Mouse (Mus musculus): ENCODE measurements around the gene Col8a2. TPM values are rescaled to one million over a fixed set of nuclear protein-coding genes. Genes with fewer than 3 reads are reported as not detected.

The Col8a2 gene
- polyA plus RNA-seq, 1 experiment from 2014 or later: 8.1 TPM

DNA sequence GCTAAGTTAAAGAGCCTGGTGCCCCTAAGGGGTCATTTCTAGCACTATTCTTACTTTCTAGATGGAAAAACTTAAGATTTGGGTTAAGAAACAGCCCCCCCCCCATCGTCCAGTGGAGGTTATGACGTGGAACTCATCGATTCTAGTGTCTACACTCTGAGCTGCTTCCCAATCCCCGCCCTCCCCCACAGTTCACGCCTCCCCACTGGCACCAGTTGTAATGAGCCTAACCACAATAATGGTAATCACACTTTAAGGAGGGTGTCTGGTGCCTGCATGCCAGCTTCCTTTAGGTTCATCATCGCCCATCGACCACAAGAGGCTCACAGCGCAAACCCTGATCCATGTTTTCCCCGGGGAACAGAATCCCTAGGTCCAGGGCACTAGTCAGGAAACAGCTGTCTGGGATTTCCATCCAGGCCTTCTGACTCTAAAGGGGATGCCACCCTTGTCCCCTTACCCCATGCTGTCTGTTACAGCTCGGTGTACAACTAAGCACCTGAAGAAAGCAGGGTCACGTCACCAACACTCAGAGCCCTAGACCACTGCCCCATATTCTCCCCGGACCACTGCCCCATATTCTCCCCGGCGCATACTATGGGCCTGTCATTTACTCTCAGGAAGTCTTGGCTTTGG lies 32.8 kb upstream of the Col8a2 start:
- Histone ChIP-seq H3K9ac (peak overlapping the region; percentile 99), H3K9me3 (no peaks in the 10 kb centered on the region), H3K4me2 (peak overlapping the region; percentile 97), H3K27me3 (no peaks in the 10 kb centered on the region), H3K36me3 (no peaks in the 10 kb centered on the region), H3K4me1 (replicated peaks) (peaks cover 74% of the 10 kb centered on the region), H3K4me3 (peak overlapping the region; percentile 86), H3K27ac (replicated peaks) (no peak overlapping the region)
- no peak for ATAC-seq (ENCODE audit: low FRiP score, low read depth)
- 67% methylated on average over 14 of the region's 14 CpGs for WGBS

DNA sequence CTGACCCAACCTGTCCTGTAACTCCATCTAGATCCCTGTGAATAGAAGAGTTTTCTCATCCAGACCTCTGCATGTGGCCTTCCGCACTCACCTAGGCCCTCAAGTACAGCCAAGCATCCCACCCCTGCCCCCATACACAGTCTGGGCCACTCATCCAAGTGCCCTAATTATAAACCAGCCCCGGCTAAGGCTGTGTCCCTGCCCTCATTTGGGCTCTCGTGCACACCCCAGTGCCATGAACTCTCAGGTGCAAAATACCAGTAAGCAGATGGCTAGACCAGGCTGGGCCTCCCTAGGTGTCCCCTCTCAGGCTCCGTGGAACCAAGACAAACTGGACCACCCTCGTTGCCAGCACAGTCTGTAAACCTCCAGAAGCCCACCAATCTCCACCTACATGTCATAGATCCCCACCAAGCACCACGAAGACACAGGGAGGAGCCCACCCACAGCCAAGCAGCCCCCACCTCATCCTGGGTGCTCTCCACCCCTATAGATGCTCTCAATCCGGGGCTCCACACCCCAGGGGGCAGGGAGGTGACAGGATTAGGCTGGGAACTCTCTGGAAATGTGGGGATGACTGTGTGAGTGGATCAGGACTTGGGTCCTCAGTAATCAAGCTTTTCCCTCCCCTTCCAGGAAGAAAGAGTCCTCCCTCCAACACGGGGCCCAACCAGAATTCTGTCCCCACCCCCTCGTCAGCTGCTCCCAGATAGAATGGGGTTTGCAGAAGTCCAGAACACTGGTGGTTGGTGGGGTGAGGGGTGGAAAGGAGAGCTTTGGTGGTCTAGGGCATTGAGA lies 32.1 kb upstream of the Col8a2 start:
- H3K4me3 ChIP-seq: peak overlapping the region; percentile 86
- peak overlapping the region; percentile 97 for H3K4me2 ChIP-seq
- H3K27me3 ChIP-seq: no peaks in the 10 kb centered on the region
- H3K9me3 ChIP-seq: no peaks in the 10 kb centered on the region
- peak; percentile 8; the same call in 1 of the 2 replicates for ATAC-seq (ENCODE audit: low FRiP score, low read depth)
- H3K9ac ChIP-seq: peak overlapping the region; percentile 99
- H3K4me1 ChIP-seq (replicated peaks): peaks cover 74% of the 10 kb centered on the region
- WGBS: 14% methylated on average over 9 of the region's 9 CpGs
- H3K36me3 ChIP-seq: no peaks in the 10 kb centered on the region
- peak overlapping the region; percentile 97 for H3K27ac ChIP-seq (replicated peaks)

- peak overlapping the region; percentile 97 for H3K4me2 ChIP-seq
- ATAC-seq (ENCODE audit: low FRiP score, low read depth): peak; percentile 39; the same call in 1 of the 2 replicates
- H3K9me3 ChIP-seq: no peaks in the 10 kb centered on the region
- peak overlapping the region; percentile 86 for H3K4me3 ChIP-seq
- no peaks in the 10 kb centered on the region for H3K27me3 ChIP-seq
- peak overlapping the region; percentile 97 for H3K27ac ChIP-seq (replicated peaks)
- H3K4me1 ChIP-seq (replicated peaks): peaks cover 73% of the 10 kb centered on the region
- under 1% methylated on average over 45 of the region's 50 CpGs for WGBS
- no peaks in the 10 kb centered on the region for H3K36me3 ChIP-seq
- H3K9ac ChIP-seq: peak overlapping the region; percentile 99
Observed at GRCm38 (mm10) chr4:126255113-126256001, 31.2 kb upstream of the Col8a2 start.

- H3K9ac ChIP-seq: peak within 1 kb of the TSS; percentile 99
- H3K9me3 ChIP-seq: no peaks in the 10 kb centered on the region
- H3K4me1 ChIP-seq (replicated peaks): peaks cover 70% of the 10 kb centered on the region
- ATAC-seq (ENCODE audit: low FRiP score, low read depth): peak; percentile 85
- H3K4me3 ChIP-seq: peak within 1 kb of the TSS; percentile 86
- no peaks in the 10 kb centered on the region for H3K27me3 ChIP-seq
- peak within 1 kb of the TSS; percentile 97 for H3K4me2 ChIP-seq
- H3K36me3 ChIP-seq: no peaks in the 10 kb centered on the region
- WGBS: 0% methylated on average over 58 of the region's 59 CpGs
- H3K27ac ChIP-seq (replicated peaks): peak within 1 kb of the TSS; percentile 97
Observed at GRCm38 (mm10) chr4:126256131-126256791, 30.3 kb upstream of the Col8a2 start, which contains the start of gene Map7d1. TSS of gene Map7d1 (minus strand) at chr4:126256343.

DNA sequence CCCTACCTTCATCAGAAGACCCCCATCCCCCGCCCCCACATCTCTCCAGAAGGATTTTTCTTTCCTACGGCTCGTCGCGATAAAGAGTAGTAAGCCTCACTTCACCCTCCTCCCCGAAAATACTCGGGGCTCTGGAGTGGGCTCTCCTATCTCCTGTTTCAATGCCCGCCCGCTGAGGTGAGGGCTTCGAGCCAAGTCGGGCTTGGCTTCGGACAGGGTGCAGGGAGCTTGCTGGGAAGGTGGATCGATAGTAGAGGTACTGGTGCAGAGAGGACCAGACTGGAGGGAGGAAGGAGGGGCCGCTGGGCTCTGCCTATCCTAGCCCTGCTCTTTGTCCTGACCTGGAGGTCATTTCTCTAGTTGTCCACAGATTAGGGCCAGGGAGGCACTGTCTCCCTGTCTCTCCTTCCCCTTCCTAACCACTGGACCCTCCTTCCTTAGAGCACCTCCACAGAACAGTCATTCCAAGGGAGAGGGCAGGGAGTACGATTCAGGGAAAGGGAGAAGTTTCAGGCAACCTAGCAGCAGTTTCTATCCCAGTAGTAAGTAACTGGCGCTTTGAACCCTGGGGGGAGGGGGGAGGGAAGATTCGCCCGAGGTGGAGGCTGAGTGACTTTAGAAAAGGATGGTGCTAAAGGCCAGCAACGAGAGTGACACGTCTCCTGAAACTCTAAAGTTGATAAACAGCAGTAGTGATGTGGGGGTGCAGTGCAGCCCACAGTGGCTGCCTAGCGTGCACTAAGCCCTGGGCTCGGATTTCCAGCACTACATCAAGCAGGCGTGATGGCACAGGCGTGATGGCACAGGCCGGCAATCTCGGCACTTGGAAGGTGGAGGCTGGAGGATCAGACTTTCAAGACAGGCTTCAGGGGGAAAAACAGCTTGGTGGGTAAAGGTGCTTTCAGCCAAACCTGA lies 29.4 kb upstream of the Col8a2 start:
- Histone ChIP-seq H3K4me3 (peak overlapping the region; percentile 86), H3K27me3 (no peaks in the 10 kb centered on the region), H3K27ac (replicated peaks) (peak overlapping the region; percentile 97), H3K4me1 (replicated peaks) (peaks cover 66% of the 10 kb centered on the region), H3K36me3 (no peaks in the 10 kb centered on the region), H3K4me2 (peak overlapping the region; percentile 97), H3K9ac (peak overlapping the region; percentile 99), H3K9me3 (no peaks in the 10 kb centered on the region)
- 4% methylated on average over 26 of the region's 26 CpGs for WGBS
- no peak for ATAC-seq (ENCODE audit: low FRiP score, low read depth)

DNA sequence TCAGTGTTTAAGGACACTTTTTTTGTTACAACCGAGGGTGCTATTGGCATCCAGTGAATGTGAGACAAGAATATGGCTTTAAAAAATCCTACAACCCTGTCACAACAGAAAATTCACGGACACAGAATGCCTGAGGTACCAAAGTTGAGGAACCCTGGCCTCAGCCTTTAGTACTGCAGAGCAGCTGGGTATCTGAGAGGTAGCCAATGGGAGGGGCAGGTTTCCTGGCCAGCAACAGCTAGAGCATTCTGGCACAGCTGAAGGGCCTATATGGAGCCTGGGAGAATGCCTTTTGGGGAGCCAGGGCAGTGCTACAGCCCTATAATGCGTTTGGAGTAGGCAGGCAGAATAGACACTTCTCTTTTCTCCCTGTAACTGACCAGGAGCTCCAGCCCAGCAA lies 27.5 kb upstream of the Col8a2 start:
- WGBS: 19% methylated on average over 3 of the region's 3 CpGs
- no peaks in the 10 kb centered on the region for H3K9me3 ChIP-seq
- H3K4me3 ChIP-seq: no peak overlapping the region
- H3K27me3 ChIP-seq: no peaks in the 10 kb centered on the region
- no peak overlapping the region for H3K4me2 ChIP-seq
- no peak for ATAC-seq (ENCODE audit: low FRiP score, low read depth)
- peaks cover 59% of the 10 kb centered on the region for H3K4me1 ChIP-seq (replicated peaks)
- peak overlapping the region; percentile 46 for H3K27ac ChIP-seq (replicated peaks)
- H3K9ac ChIP-seq: no peak overlapping the region
- H3K36me3 ChIP-seq: no peaks in the 10 kb centered on the region

- Histone ChIP-seq H3K4me3 (no peak overlapping the region), H3K27me3 (no peaks in the 10 kb centered on the region), H3K9me3 (no peaks in the 10 kb centered on the region), H3K4me1 (replicated peaks) (peaks cover 53% of the 10 kb centered on the region), H3K4me2 (peak overlapping the region; percentile 27), H3K36me3 (no peaks in the 10 kb centered on the region), H3K27ac (replicated peaks) (peak overlapping the region; percentile 67), H3K9ac (no peak overlapping the region)
- no peak for ATAC-seq (ENCODE audit: low FRiP score, low read depth)
- WGBS: 3% methylated on average over 15 of the region's 15 CpGs
Observed at GRCm38 (mm10) chr4:126259523-126260160, 27.0 kb upstream of the Col8a2 start.

- ATAC-seq (ENCODE audit: low FRiP score, low read depth): no peak
- WGBS: 10% methylated on average over 10 of the region's 10 CpGs
- Histone ChIP-seq H3K27me3 (no peaks in the 10 kb centered on the region), H3K4me3 (no peak overlapping the region), H3K4me2 (no peak overlapping the region), H3K36me3 (no peaks in the 10 kb centered on the region), H3K4me1 (replicated peaks) (peaks cover 53% of the 10 kb centered on the region), H3K27ac (replicated peaks) (peak overlapping the region; percentile 67; the same call in 1 of the 2 replicates), H3K9me3 (no peaks in the 10 kb centered on the region), H3K9ac (no peak overlapping the region)
Observed at GRCm38 (mm10) chr4:126260520-126261201, 25.9 kb upstream of the Col8a2 start.

- Histone ChIP-seq H3K4me1 (replicated peaks) (peaks cover 55% of the 10 kb centered on the region), H3K4me2 (no peak overlapping the region), H3K36me3 (no peaks in the 10 kb centered on the region), H3K27me3 (no peaks in the 10 kb centered on the region), H3K4me3 (no peak overlapping the region), H3K9me3 (no peaks in the 10 kb centered on the region), H3K27ac (replicated peaks) (peak overlapping the region; percentile 67; the same call in 1 of the 2 replicates), H3K9ac (no peak overlapping the region)
- 77% methylated on average over 6 of the region's 6 CpGs for WGBS
- ATAC-seq (ENCODE audit: low FRiP score, low read depth): no peak
Observed at GRCm38 (mm10) chr4:126261266-126261665, 25.3 kb upstream of the Col8a2 start.

DNA sequence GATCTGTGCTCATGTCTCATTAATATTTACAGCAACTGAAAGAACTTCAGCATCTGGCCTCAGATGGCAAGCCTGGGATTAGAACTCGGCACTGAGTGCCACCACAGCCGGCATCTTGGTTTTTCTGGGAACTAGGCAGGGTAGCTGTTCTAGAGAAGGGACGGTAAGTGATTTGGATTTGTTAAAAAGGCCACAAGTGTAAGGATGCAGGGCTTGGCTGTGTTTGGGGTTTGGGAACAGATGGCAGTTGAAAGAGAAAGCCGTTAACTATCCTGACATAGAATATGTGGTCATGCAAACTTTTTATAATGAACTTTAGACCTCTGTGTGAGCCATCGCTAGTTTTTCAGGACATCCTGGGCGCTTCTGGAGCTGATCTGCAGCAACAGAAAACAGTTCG lies 24.9 kb upstream of the Col8a2 start:
- Histone ChIP-seq H3K9ac (0 out of 2 replicates have a peak overlapping the region, but pooled peaks have one; percentile 4), H3K4me3 (peak overlapping the region; percentile 81; the same call in 1 of the 2 replicates), H3K27ac (replicated peaks) (no peak overlapping the region), H3K4me1 (replicated peaks) (peaks cover 59% of the 10 kb centered on the region), H3K27me3 (no peaks in the 10 kb centered on the region), H3K9me3 (no peaks in the 10 kb centered on the region), H3K4me2 (no peak overlapping the region), H3K36me3 (no peaks in the 10 kb centered on the region)
- WGBS: 50% methylated on average over 7 of the region's 7 CpGs
- no peak for ATAC-seq (ENCODE audit: low FRiP score, low read depth)
